Mouse (Mus musculus): ENCODE results near the gene Tor4a. TPM values are rescaled to one million over a fixed set of nuclear protein-coding genes. Genes with fewer than 3 reads are reported as not detected.

Gene Tor4a
- polyA plus RNA-seq, 1 experiment = 3.6 TPM

- Histone ChIP-seq H3K4me1 (ENCODE audit: control insufficient read depth, insufficient read depth, low read length) (no peaks in the 10 kb centered on the region), H3K27me3 (ENCODE audit: control insufficient read depth, insufficient read depth, low read length) (no peaks in the 10 kb centered on the region), H3K27ac (ENCODE audit: insufficient read depth, low read length) (no peak overlapping the region), H3K4me3 (replicated peaks; ENCODE audit: insufficient read depth, low read depth, low read length) (no peak overlapping the region)
- DNase-seq = no peak
- TF ChIP-seq POLR2A (IDR thresholded peaks at IDR 0.05; ENCODE audit: borderline replicate concordance, insufficient read depth, low read length) (no peak), CTCF (IDR thresholded peaks at IDR 0.05; ENCODE audit: borderline replicate concordance, insufficient read depth, low read depth, low read length) (no peak)
- WGBS = 49% methylated on average over 2 of the region's 2 CpGs
These were observed 39.0 kb downstream of the Tor4a start for GRCm38 (mm10) chr2:25157655-25158054.

- Histone ChIP-seq H3K4me1 (ENCODE audit: control insufficient read depth, insufficient read depth, low read length) (no peaks in the 10 kb centered on the region), H3K27me3 (ENCODE audit: control insufficient read depth, insufficient read depth, low read length) (no peaks in the 10 kb centered on the region), H3K4me3 (replicated peaks; ENCODE audit: insufficient read depth, low read depth, low read length) (no peak overlapping the region), H3K27ac (ENCODE audit: insufficient read depth, low read length) (no peak overlapping the region)
- 48% methylated on average over 2 of the region's 2 CpGs for WGBS
- TF ChIP-seq POLR2A (IDR thresholded peaks at IDR 0.05; ENCODE audit: borderline replicate concordance, insufficient read depth, low read length) = no peak
- TF ChIP-seq CTCF (IDR thresholded peaks at IDR 0.05; ENCODE audit: borderline replicate concordance, insufficient read depth, low read depth, low read length) = no peak
- DNase-seq = no peak
These were observed 39.7 kb downstream of the Tor4a start for GRCm38 (mm10) chr2:25156990-25157389.

GRCm38 (mm10) chr2:25156177-25156576, 40.5 kb downstream of the Tor4a start:
- no peak overlapping the region for H3K4me3 ChIP-seq (replicated peaks; ENCODE audit: insufficient read depth, low read depth, low read length)
- no peak overlapping the region for H3K27ac ChIP-seq (ENCODE audit: insufficient read depth, low read length)
- TF ChIP-seq CTCF (IDR thresholded peaks at IDR 0.05; ENCODE audit: borderline replicate concordance, insufficient read depth, low read depth, low read length) (no peak), POLR2A (IDR thresholded peaks at IDR 0.05; ENCODE audit: borderline replicate concordance, insufficient read depth, low read length) (no peak)
- no peak for DNase-seq
- no peaks in the 10 kb centered on the region for H3K27me3 ChIP-seq (ENCODE audit: control insufficient read depth, insufficient read depth, low read length)
- H3K4me1 ChIP-seq (ENCODE audit: control insufficient read depth, insufficient read depth, low read length) = no peaks in the 10 kb centered on the region
- 89% methylated on average over 3 of the region's 3 CpGs for WGBS

GRCm38 (mm10) chr2:25151280-25151956, 45.3 kb downstream of the Tor4a start:
- Histone ChIP-seq H3K27me3 (ENCODE audit: control insufficient read depth, insufficient read depth, low read length) (no peaks in the 10 kb centered on the region), H3K4me1 (ENCODE audit: control insufficient read depth, insufficient read depth, low read length) (no peaks in the 10 kb centered on the region), H3K4me3 (replicated peaks; ENCODE audit: insufficient read depth, low read depth, low read length) (no peak overlapping the region), H3K27ac (ENCODE audit: insufficient read depth, low read length) (no peak overlapping the region)
- DNase-seq = no peak
- WGBS = 68% methylated on average over 4 of the region's 4 CpGs
- TF ChIP-seq CTCF (IDR thresholded peaks at IDR 0.05; ENCODE audit: borderline replicate concordance, insufficient read depth, low read depth, low read length) (no peak), POLR2A (IDR thresholded peaks at IDR 0.05; ENCODE audit: borderline replicate concordance, insufficient read depth, low read length) (no peak)

GRCm38 (mm10) chr2:25149643-25150042, 47.0 kb downstream of the Tor4a start:
- TF ChIP-seq POLR2A (IDR thresholded peaks at IDR 0.05; ENCODE audit: borderline replicate concordance, insufficient read depth, low read length) (no peak), CTCF (IDR thresholded peaks at IDR 0.05; ENCODE audit: borderline replicate concordance, insufficient read depth, low read depth, low read length) (no peak)
- no peak overlapping the region for H3K27ac ChIP-seq (ENCODE audit: insufficient read depth, low read length)
- 78% methylated on average over 2 of the region's 2 CpGs for WGBS

DNA sequence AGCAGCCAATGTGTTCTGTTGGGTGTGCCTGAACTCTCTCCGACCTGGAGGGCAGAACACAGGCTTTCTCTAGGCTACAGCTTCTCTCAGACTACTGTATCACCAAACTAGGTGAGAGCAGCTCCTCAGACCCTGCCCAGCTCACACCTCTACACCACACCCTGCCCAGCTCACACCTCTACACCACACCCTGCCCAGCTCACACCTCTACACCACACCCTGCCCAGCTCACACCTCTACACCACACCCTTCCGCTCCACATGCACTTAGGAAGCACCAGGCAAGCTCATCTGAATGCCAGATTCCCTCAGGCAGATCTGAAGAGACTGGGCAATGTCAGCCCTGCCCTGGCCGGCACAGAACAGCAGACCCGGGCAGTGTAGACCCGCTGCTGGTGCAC, 48.8 kb downstream of the Tor4a start:
- Histone ChIP-seq H3K27ac (ENCODE audit: insufficient read depth, low read length) (no peak overlapping the region), H3K27me3 (ENCODE audit: control insufficient read depth, insufficient read depth, low read length) (no peaks in the 10 kb centered on the region), H3K4me3 (replicated peaks; ENCODE audit: insufficient read depth, low read depth, low read length) (no peak overlapping the region), H3K4me1 (ENCODE audit: control insufficient read depth, insufficient read depth, low read length) (no peaks in the 10 kb centered on the region)
- DNase-seq = no peak
- TF ChIP-seq CTCF (IDR thresholded peaks at IDR 0.05; ENCODE audit: borderline replicate concordance, insufficient read depth, low read depth, low read length) = no peak
- no peak for TF ChIP-seq POLR2A (IDR thresholded peaks at IDR 0.05; ENCODE audit: borderline replicate concordance, insufficient read depth, low read length)
- WGBS = 81% methylated on average over 5 of the region's 5 CpGs

More at GRCm38 (mm10) chr2:25149643-25150042, 47.0 kb downstream of the Tor4a start:
- no peaks in the 10 kb centered on the region for H3K4me1 ChIP-seq (ENCODE audit: control insufficient read depth, insufficient read depth, low read length)
- no peak for DNase-seq
- H3K27me3 ChIP-seq (ENCODE audit: control insufficient read depth, insufficient read depth, low read length) = no peaks in the 10 kb centered on the region
- H3K4me3 ChIP-seq (replicated peaks; ENCODE audit: insufficient read depth, low read depth, low read length) = no peak overlapping the region

- no peak for DNase-seq
- Histone ChIP-seq H3K27me3 (ENCODE audit: control insufficient read depth, insufficient read depth, low read length) (no peaks in the 10 kb centered on the region), H3K4me3 (replicated peaks; ENCODE audit: insufficient read depth, low read depth, low read length) (no peak overlapping the region), H3K4me1 (ENCODE audit: control insufficient read depth, insufficient read depth, low read length) (no peaks in the 10 kb centered on the region), H3K27ac (ENCODE audit: insufficient read depth, low read length) (no peak overlapping the region)
- 81% methylated on average over 5 of the region's 5 CpGs for WGBS
- TF ChIP-seq POLR2A (IDR thresholded peaks at IDR 0.05; ENCODE audit: borderline replicate concordance, insufficient read depth, low read length) (no peak), CTCF (IDR thresholded peaks at IDR 0.05; ENCODE audit: borderline replicate concordance, insufficient read depth, low read depth, low read length) (no peak)
These were observed 49.3 kb downstream of the Tor4a start for GRCm38 (mm10) chr2:25147398-25147797.

GRCm38 (mm10) chr2:25145346-25145745, 51.3 kb downstream of the Tor4a start:
- H3K27me3 ChIP-seq (ENCODE audit: control insufficient read depth, insufficient read depth, low read length) = no peaks in the 10 kb centered on the region
- DNase-seq = no peak
- TF ChIP-seq CTCF (IDR thresholded peaks at IDR 0.05; ENCODE audit: borderline replicate concordance, insufficient read depth, low read depth, low read length) (no peak), POLR2A (IDR thresholded peaks at IDR 0.05; ENCODE audit: borderline replicate concordance, insufficient read depth, low read length) (no peak)
- H3K4me3 ChIP-seq (replicated peaks; ENCODE audit: insufficient read depth, low read depth, low read length) = no peak overlapping the region
- no peak overlapping the region for H3K27ac ChIP-seq (ENCODE audit: insufficient read depth, low read length)
- H3K4me1 ChIP-seq (ENCODE audit: control insufficient read depth, insufficient read depth, low read length) = no peaks in the 10 kb centered on the region
- 77% methylated on average over 6 of the region's 6 CpGs for WGBS

Other genes starting within 250 kb of the Tor4a start
- 18.2 and 19.5 TPM in 2 replicates for gene Zmynd19, start 247.1 kb downstream of the Tor4a start, polyA plus RNA-seq (2012; rRNA removed)
- gene Dph7, start 234.5 kb downstream of the Tor4a start, polyA plus RNA-seq (2012; rRNA removed) = 34.3 and 39.7 TPM in 2 replicates
- 137 and 140 TPM in 2 replicates for gene Mrpl41, start 221.8 kb downstream of the Tor4a start, polyA plus RNA-seq (2012; rRNA removed)
- gene Pnpla7, start 220.9 kb downstream of the Tor4a start, polyA plus RNA-seq (2012; rRNA removed) = 16.0 and 17.8 TPM in 2 replicates
- 203 and 244 TPM in 2 replicates for gene Nsmf, start 142.5 kb downstream of the Tor4a start, polyA plus RNA-seq (2012; rRNA removed)
- gene Entpd8, start 116.6 kb downstream of the Tor4a start, polyA plus RNA-seq (2012; rRNA removed) = not detected in 2 replicates
- not detected in 2 replicates for gene Noxa1, start 101.7 kb downstream of the Tor4a start, polyA plus RNA-seq (2012; rRNA removed)
- 7.7 and 9.4 TPM in 2 replicates for gene Nrarp, start 16.1 kb downstream of the Tor4a start, polyA plus RNA-seq (2012; rRNA removed)
- gene Nelfb, start 14.6 kb upstream of the Tor4a start, polyA plus RNA-seq (2012; rRNA removed) = 69.4 and 84.5 TPM in 2 replicates
- not detected in 2 replicates for gene Stpg3, start 17.8 kb upstream of the Tor4a start, polyA plus RNA-seq (2012; rRNA removed)
- 0.10 and 0.11 TPM in 2 replicates for gene Fam166a, start 21.9 kb upstream of the Tor4a start, polyA plus RNA-seq (2012; rRNA removed)
- 647 and 663 TPM in 2 replicates for gene Tubb4b, start 27.8 kb upstream of the Tor4a start, polyA plus RNA-seq (2012; rRNA removed)
- 0.73 and 0.92 TPM in 2 replicates for gene Slc34a3, start 37.5 kb upstream of the Tor4a start, polyA plus RNA-seq (2012; rRNA removed)
- not detected in 2 replicates for gene Rnf224, start 39.9 kb upstream of the Tor4a start, polyA plus RNA-seq (2012; rRNA removed)
- gene Rnf208, start 45.4 kb upstream of the Tor4a start, polyA plus RNA-seq (2012; rRNA removed) = 423 and 427 TPM in 2 replicates
- 0.76 and 0.80 TPM in 2 replicates for gene Cysrt1, start 45.6 kb upstream of the Tor4a start, polyA plus RNA-seq (2012; rRNA removed)
- gene AL732309.1, start 50.0 kb upstream of the Tor4a start, polyA plus RNA-seq (2012; rRNA removed) = 12.5 and 14.1 TPM in 2 replicates
- 31.9 and 33.4 TPM in 2 replicates for gene Tmem203, start 58.6 kb upstream of the Tor4a start, polyA plus RNA-seq (2012; rRNA removed)
- 91.0 and 96.9 TPM in 2 replicates for gene Tprn, start 65.7 kb upstream of the Tor4a start, polyA plus RNA-seq (2012; rRNA removed)
- 74.5 and 75.9 TPM in 2 replicates for gene Ssna1, start 75.6 kb upstream of the Tor4a start, polyA plus RNA-seq (2012; rRNA removed)
- gene Anapc2, start 75.6 kb upstream of the Tor4a start, polyA plus RNA-seq (2012; rRNA removed) = 103 TPM in 2 replicates
- gene Tmem210, start 91.3 kb upstream of the Tor4a start, polyA plus RNA-seq (2012; rRNA removed) = not detected in 2 replicates
- 0.20 and 0.21 TPM in 2 replicates for gene Lrrc26, start 93.0 kb upstream of the Tor4a start, polyA plus RNA-seq (2012; rRNA removed)
- 282 and 290 TPM in 2 replicates for gene Grin1, start 122.3 kb upstream of the Tor4a start, polyA plus RNA-seq (2012; rRNA removed)
- gene Man1b1, start 135.5 kb upstream of the Tor4a start, polyA plus RNA-seq (2012; rRNA removed) = 33.2 and 34.1 TPM in 2 replicates
- gene Dpp7, start 159.5 kb upstream of the Tor4a start, polyA plus RNA-seq (2012; rRNA removed) = 63.1 and 71.2 TPM in 2 replicates
- gene Uap1l1, start 168.8 kb upstream of the Tor4a start, polyA plus RNA-seq (2012; rRNA removed) = 19.0 and 22.1 TPM in 2 replicates
- gene Sapcd2, start 175.4 kb upstream of the Tor4a start, polyA plus RNA-seq (2012; rRNA removed) = 4.4 and 4.7 TPM in 2 replicates
- 12.3 and 12.5 TPM in 2 replicates for gene Entpd2, start 199.0 kb upstream of the Tor4a start, polyA plus RNA-seq (2012; rRNA removed)
- 502 and 505 TPM in 2 replicates for gene Npdc1, start 202.5 kb upstream of the Tor4a start, polyA plus RNA-seq (2012; rRNA removed)
- gene Fut7, start 226.4 kb upstream of the Tor4a start, polyA plus RNA-seq (2012; rRNA removed) = 0.51 and 0.71 TPM in 2 replicates
- gene Abca2, start 231.8 kb upstream of the Tor4a start, polyA plus RNA-seq (2012; rRNA removed) = 285 and 294 TPM in 2 replicates

Data from cerebellum, adult 2 months (tissue).